Mouse (Mus musculus) C2C12 (cell line): Measurements from ENCODE around the gene Slc25a38. TPM values are rescaled to one million over a fixed set of nuclear protein-coding genes. Genes with fewer than 3 reads are reported as not detected.
"Not testable (repeated sequence)": the region's sequence is repeated elsewhere in the genome, so short reads cannot be mapped to it uniquely, and the experiment has no call there.

Source experiments
- H3K27me3 ChIP-seq: one replicate; pipeline ENCODE4 v1.6.1; 2011; ENCODE audit not compliant: control insufficient read depth, insufficient read depth, insufficient read length
- H3K36me3 ChIP-seq: one replicate; pipeline ENCODE4 v1.6.1; 2011; ENCODE audit not compliant: control insufficient read depth, insufficient read depth
- H3K4me3 ChIP-seq: one replicate; pipeline ENCODE4 v1.5.1; 2011; ENCODE audit warnings: mild to moderate bottlenecking, control low read depth; ENCODE audit not compliant: poor library complexity, insufficient read depth, severe bottlenecking
- H3K79me2 ChIP-seq: one replicate; pipeline ENCODE4 v1.6.1; 2011; ENCODE audit not compliant: control insufficient read depth, insufficient read depth
- H3K79me3 ChIP-seq: one replicate; pipeline ENCODE4 v1.6.1; 2011; ENCODE audit warnings: low read depth, control low read depth
- H3ac ChIP-seq: one replicate; pipeline ENCODE3; 2011; ENCODE audit warnings: low read depth; ENCODE audit not compliant: control insufficient read depth, insufficient read length
- CEBPB ChIP-seq: IDR thresholded peaks from one replicate; pipeline ENCODE4 v1.6.1; 2011; ENCODE audit warnings: low read depth, mild to moderate bottlenecking, control low read depth, moderate library complexity
- CTCF ChIP-seq: IDR thresholded peaks from one replicate; pipeline ENCODE4 v1.5.1; 2011; ENCODE audit not compliant: control insufficient read depth, insufficient read depth, insufficient read length
- FOSL1 ChIP-seq: IDR thresholded peaks from one replicate; pipeline ENCODE4 v1.8.0; 2011; ENCODE audit warnings: mild to moderate bottlenecking, low read length; ENCODE audit not compliant: poor library complexity, insufficient read depth, severe bottlenecking
- MAX ChIP-seq: IDR thresholded peaks from one replicate; pipeline ENCODE4 v1.6.1; 2011; ENCODE audit warnings: mild to moderate bottlenecking, control low read depth
- MYOD1 ChIP-seq: IDR thresholded peaks from one replicate; pipeline ENCODE4 v1.6.1; 2011; ENCODE audit warnings: low read depth; ENCODE audit not compliant: control insufficient read depth, insufficient read length
- MYOG ChIP-seq: IDR thresholded peaks from one replicate; pipeline ENCODE4 v1.6.1; 2011; ENCODE audit not compliant: control insufficient read depth, insufficient read length; ENCODE audit errors: extremely low read depth
- USF1 ChIP-seq: IDR thresholded peaks from one replicate; pipeline ENCODE4 v1.6.1; 2011; ENCODE audit warnings: low read depth, mild to moderate bottlenecking, control low read depth, moderate library complexity
- polyA plus RNA-seq: library from polyadenylated mRNA; unstranded; fragments of >200 nt; fragmentation: generic; extraction: Trizol; gene quantifications from one replicate; pipeline ENCODE4 v1.2.1, GENCODE M21; 2012; ENCODE audit warnings: missing spikeins

Gene Slc25a38
- polyA plus RNA-seq, 1 experiment = 17.1 TPM

- Histone ChIP-seq H3K27me3 (no peaks in the 10 kb centered on the region), H3ac (no peak within 1 kb of the TSS), H3K79me2 (no peaks in the 10 kb centered on the region), H3K4me3 (no peak within 1 kb of the TSS), H3K79me3 (no peaks in the 10 kb centered on the region), H3K36me3 (no peaks in the 10 kb centered on the region)
- TF ChIP-seq FOSL1 (no peak), MAX (no peak), CEBPB (no peak), MYOG (no peak), CTCF (no peak), USF1 (no peak), MYOD1 (no peak)
These were observed 18.4 kb upstream of the Slc25a38 start, which contains the start of gene Ccr8 for GRCm38 (mm10) chr9:120091696-120092238. Gene Ccr8 (plus strand): TSS chr9:120092114.

DNA sequence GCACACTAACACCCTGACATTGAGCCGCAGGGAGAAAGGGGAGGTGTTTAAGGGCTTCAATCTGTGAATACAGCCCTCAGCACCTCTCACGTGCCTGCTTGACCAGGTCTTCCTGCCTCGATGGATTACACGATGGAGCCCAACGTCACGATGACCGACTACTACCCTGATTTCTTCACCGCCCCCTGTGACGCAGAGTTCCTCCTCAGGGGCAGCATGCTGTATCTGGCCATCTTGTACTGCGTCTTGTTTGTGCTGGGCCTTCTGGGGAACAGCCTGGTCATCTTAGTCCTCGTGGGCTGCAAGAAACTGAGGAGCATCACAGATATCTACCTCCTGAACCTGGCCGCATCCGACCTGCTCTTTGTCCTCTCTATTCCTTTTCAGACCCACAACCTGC is 16.5 kb upstream of the Slc25a38 start:
- H3K36me3 ChIP-seq = no peaks in the 10 kb centered on the region
- no peak for TF ChIP-seq MYOG
- TF ChIP-seq CTCF = no peak
- no peak for TF ChIP-seq USF1
- TF ChIP-seq MYOD1 = no peak
- no peak for TF ChIP-seq CEBPB
- no peak for TF ChIP-seq FOSL1
- no peak for TF ChIP-seq MAX
- H3K27me3 ChIP-seq = no peaks in the 10 kb centered on the region
- no peak overlapping the region for H3ac ChIP-seq
- H3K4me3 ChIP-seq = no peak overlapping the region
- no peaks in the 10 kb centered on the region for H3K79me2 ChIP-seq
- H3K79me3 ChIP-seq = no peaks in the 10 kb centered on the region

- Histone ChIP-seq H3K4me3 (no peak overlapping the region), H3K27me3 (no peaks in the 10 kb centered on the region), H3K79me3 (no peaks in the 10 kb centered on the region), H3K79me2 (no peaks in the 10 kb centered on the region), H3ac (no peak overlapping the region), H3K36me3 (no peaks in the 10 kb centered on the region)
- no peak for TF ChIP-seq FOSL1
- TF ChIP-seq CEBPB = no peak
- TF ChIP-seq MYOD1 = no peak
- TF ChIP-seq MAX = no peak
- TF ChIP-seq USF1 = no peak
- TF ChIP-seq MYOG = no peak
- no peak for TF ChIP-seq CTCF
These were observed 14.3 kb upstream of the Slc25a38 start for GRCm38 (mm10) chr9:120095886-120096285.

DNA sequence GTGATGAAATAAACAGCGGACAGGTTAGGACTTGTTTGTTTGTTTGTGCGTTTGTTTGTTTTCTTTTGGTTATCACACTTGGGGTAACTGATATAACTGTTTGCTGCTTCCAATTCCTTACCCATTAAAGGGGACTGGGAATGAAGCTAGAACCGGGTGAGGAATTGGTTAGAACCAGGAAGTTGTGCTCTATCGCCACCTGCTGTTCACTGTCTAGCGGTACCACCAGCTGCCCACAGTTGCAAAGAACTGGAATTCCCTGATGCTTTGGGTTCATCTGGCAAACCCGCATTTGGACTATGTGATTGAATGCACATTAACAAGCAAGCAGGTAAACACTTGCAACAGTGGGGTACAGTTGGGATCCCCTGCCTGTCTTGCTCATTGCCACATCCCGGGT is 11.5 kb upstream of the Slc25a38 start:
- Histone ChIP-seq H3K36me3 (no peaks in the 10 kb centered on the region), H3K79me3 (no peaks in the 10 kb centered on the region), H3K79me2 (no peaks in the 10 kb centered on the region), H3ac (no peak overlapping the region), H3K4me3 (no peak overlapping the region), H3K27me3 (no peaks in the 10 kb centered on the region)
- TF ChIP-seq CEBPB (no peak), CTCF (peak; percentile 72)

- no peaks in the 10 kb centered on the region for H3K27me3 ChIP-seq
- no peak overlapping the region for H3K4me3 ChIP-seq
- H3K79me2 ChIP-seq = no peaks in the 10 kb centered on the region
- TF ChIP-seq CEBPB = no peak
- no peak for TF ChIP-seq FOSL1
- no peak for TF ChIP-seq MYOD1
- TF ChIP-seq MAX = no peak
- no peak for TF ChIP-seq MYOG
- no peak for TF ChIP-seq USF1
- no peak for TF ChIP-seq CTCF
- no peaks in the 10 kb centered on the region for H3K79me3 ChIP-seq
- H3ac ChIP-seq = no peak overlapping the region
- no peaks in the 10 kb centered on the region for H3K36me3 ChIP-seq
These were observed 10.9 kb upstream of the Slc25a38 start for GRCm38 (mm10) chr9:120099304-120099703.

DNA sequence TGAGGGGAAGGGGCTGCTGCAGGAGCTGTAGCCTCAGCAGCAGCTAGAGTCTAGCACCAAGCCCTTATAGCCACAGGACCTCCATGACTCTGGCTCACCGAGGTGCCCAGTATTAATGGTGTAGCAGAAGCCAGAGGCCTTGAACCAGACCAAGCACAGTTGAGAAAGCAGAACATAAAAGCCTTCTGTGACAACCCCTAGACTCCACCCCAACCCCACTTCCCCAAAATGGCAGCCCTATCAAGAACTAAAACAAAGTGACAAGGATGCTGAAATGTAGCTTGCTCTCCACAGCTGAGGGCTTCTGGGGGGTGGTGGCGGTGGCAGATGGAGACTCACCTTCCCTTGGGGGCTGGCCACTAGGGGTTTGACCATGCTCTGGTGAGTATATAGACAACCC is 9.0 kb upstream of the Slc25a38 start:
- H3K4me3 ChIP-seq = no peak overlapping the region

GRCm38 (mm10) chr9:120108953-120109352 is 1.2 kb upstream of the Slc25a38 start:
- not testable (repeated sequence) for H3K27me3 ChIP-seq, H3K36me3 ChIP-seq, H3K79me3 ChIP-seq, H3K4me3 ChIP-seq, H3ac ChIP-seq
- H3K79me2 ChIP-seq = peaks cover 28% of the 10 kb centered on the region

More for the DNA sequence above, 9.0 kb upstream of the Slc25a38 start:
- Histone ChIP-seq H3ac (no peak overlapping the region), H3K79me2 (no peaks in the 10 kb centered on the region), H3K27me3 (no peaks in the 10 kb centered on the region), H3K79me3 (no peaks in the 10 kb centered on the region), H3K36me3 (no peaks in the 10 kb centered on the region)
- TF ChIP-seq MYOG = no peak
- TF ChIP-seq FOSL1 = no peak
- no peak for TF ChIP-seq USF1
- no peak for TF ChIP-seq CEBPB
- TF ChIP-seq MAX = no peak
- TF ChIP-seq MYOD1 = no peak
